Mouse (Mus musculus) lung, adult 2 months (tissue): ENCODE results near the gene Lefty1. TPM values are rescaled to one million over a fixed set of nuclear protein-coding genes. Genes with fewer than 3 reads are reported as not detected.
"Not testable (repeated sequence)": the region's sequence is repeated elsewhere in the genome, so short reads cannot be mapped to it uniquely, and the experiment has no call there.

Source experiments
- DNase-seq: peaks from one replicate; pipeline ENCODE4 v3.0.0; 2022
- H3K4me1 ChIP-seq: fragments of 200-500 bp; 2 replicates; pipeline ENCODE4 v1.6.1; 2011; ENCODE audit warnings: low read length; ENCODE audit not compliant: control insufficient read depth, insufficient read depth
- H3K4me3 ChIP-seq: fragments of 200-500 bp; replicated peaks from 2 replicates; pipeline ENCODE3; 2011; ENCODE audit warnings: low read depth, mild to moderate bottlenecking, control low read depth, low read length; ENCODE audit errors: extremely low read depth
- CTCF ChIP-seq: fragments of 200-500 bp; IDR thresholded peaks from 2 replicates; pipeline ENCODE4 v1.5.1; 2011; ENCODE audit warnings: mild to moderate bottlenecking, low read length, control low read depth; ENCODE audit not compliant: insufficient read depth
- POLR2A ChIP-seq: fragments of 200-500 bp; IDR thresholded peaks from 2 replicates; pipeline ENCODE4 v1.6.1; 2011; ENCODE audit warnings: low read depth, mild to moderate bottlenecking, control low read depth, low read length, borderline replicate concordance; ENCODE audit errors: extremely low read depth
- WGBS: fragments of 180-500 bp; shearing (Covaris S2); methylation state at CpG from one replicate; pipeline ENCODE4 v1.1.7; 2018; 5-methylcytosine and 5-hydroxymethylcytosine counted together
- polyA plus RNA-seq: library from polyadenylated mRNA; depleted of rRNA; stranded (reverse); fragments of >200 nt; gene quantifications from 2 replicates; pipeline ENCODE4 v1.2.3, GENCODE M21; 2012

The Lefty1 gene
- polyA plus RNA-seq, 1 experiment = 11.4 TPM

DNA sequence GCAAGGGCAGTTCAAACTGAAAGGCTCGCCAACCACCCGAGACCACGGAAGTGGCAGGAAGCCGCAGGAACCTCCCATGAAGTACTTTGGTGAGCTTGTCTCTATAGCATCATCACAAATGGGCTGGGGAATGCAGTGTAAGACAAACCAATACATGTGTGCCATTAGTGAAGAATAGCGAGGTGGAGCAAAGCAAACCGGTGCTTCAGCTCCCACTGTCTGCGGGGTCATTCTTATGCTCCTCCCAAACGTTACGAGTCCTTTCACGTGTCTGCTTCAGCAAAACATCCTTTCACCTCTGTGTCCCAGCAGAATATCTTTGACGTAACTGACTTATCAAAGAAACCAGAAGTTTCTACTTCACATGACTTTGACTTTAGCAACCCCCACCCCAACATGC is 18.4 kb upstream of the Lefty1 start:
- 81% methylated on average over 11 of the region's 11 CpGs for WGBS
- TF ChIP-seq POLR2A = no peak
- no peak for TF ChIP-seq CTCF
- H3K4me1 ChIP-seq = no peaks in the 10 kb centered on the region
- no peak for DNase-seq
- H3K4me3 ChIP-seq = no peak overlapping the region

DNA sequence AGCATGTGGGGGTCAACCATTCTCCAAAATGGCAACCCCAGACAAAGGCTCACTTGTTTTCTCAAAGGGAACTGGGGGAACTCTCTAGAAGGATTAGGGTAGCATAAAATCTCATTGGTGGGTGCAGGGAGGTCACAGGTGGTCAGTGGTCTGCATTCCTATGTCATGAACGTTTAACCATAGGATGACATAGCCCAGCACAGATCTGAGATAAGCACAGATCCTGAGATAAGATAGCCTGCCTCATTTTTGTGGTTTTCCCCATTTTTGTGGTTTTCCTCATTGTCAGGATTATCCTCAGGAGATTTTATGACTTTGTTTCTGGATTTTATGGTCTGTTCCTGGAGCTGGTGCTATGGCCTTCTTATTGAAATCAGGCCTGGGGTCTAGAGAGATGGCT is 17.8 kb upstream of the Lefty1 start:
- Histone ChIP-seq H3K4me1 (no peaks in the 10 kb centered on the region), H3K4me3 (no peak overlapping the region)
- no peak for DNase-seq
- 19% methylated on average over 1 of the region's 1 CpGs for WGBS
- TF ChIP-seq POLR2A (no peak), CTCF (no peak)

DNA sequence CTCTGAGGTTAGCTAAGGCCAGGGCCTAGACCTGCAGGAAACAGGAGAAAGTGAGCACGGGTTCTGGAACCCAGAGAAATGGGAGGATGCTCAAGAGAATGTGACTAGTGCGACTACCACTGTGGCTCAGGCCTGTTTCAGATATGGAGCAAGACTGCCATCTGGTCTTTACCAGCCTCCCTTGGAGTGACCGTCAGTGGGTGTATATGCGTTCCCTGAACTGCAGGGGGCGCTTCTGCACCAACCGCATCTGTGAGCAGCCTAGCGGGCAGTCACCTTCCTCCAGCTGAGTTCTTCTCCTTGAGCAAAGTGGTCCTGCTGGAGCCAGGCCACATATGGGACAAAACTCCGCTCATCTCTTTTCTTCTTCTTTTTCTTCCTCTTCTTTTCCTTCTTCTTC is 15.1 kb upstream of the Lefty1 start:
- Histone ChIP-seq H3K4me1 (no peaks in the 10 kb centered on the region), H3K4me3 (no peak overlapping the region)
- DNase-seq = peak; percentile 35
- TF ChIP-seq POLR2A = no peak
- TF ChIP-seq CTCF = peak; percentile 74
- 40% methylated on average over 8 of the region's 8 CpGs for WGBS

DNA sequence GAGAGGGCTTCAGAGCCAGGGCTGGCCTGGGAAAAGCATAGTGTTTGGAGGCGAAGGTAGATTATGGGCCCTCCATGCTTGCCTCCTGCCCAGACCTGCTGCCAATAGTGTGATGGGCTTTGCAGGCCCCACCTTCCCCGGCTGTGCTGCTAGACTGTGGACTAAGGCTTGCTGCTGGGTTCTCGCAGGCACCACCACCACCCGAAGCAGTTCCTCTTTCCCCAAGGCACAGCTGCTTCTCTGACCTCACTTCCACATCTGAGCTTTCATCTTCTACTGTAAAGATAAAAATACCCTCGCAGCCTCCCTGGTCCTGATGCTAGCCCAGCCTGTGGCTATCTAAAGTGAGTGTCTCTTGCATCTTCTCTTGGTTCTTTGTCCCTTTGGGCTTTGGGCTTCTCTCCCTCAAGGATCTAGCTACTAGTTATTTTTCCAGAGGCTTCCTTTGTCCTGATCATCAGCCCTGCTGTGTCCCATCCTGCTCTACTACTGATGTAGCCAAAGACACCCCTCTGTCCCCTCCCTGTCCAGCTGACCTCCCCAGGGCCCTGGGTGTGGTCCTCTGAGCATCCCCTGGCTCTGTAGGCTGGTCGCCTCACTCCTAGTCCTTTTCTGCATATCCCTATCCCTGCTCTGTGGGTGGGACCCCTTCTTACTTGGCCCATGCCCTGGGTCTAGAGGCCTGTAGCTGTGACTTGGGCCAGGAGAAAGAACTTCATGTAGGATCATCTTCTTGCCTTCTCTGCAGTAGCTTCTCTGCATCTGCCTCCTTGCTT is 12.4 kb upstream of the Lefty1 start:
- DNase-seq = no peak
- Histone ChIP-seq H3K4me3 (no peak overlapping the region), H3K4me1 (no peaks in the 10 kb centered on the region)
- TF ChIP-seq CTCF (no peak), POLR2A (no peak)
- WGBS = 70% methylated on average over 6 of the region's 6 CpGs

DNA sequence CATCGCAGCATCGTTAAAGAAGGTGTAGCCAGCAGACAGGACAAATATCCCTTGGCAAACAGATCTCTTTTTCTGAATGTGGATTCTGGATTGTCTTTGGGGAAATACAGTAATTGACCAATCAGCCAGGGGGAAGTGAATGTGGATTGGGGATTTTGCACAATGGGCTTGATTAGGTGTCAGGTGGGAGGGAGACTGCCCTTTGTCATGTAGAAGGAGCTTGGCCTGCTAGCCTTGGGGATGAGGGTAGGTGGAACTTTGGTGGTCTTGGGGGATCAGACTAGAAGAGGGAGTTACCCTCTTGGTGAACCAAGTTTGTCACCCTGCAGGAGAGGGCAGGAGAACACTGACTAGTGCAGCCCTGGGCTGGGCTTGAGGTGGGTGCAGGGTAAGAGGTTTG is 10.1 kb upstream of the Lefty1 start:
- TF ChIP-seq POLR2A (no peak), CTCF (no peak)
- 63% methylated on average over 2 of the region's 2 CpGs for WGBS
- no peak overlapping the region for H3K4me3 ChIP-seq
- no peak for DNase-seq
- no peaks in the 10 kb centered on the region for H3K4me1 ChIP-seq

DNA sequence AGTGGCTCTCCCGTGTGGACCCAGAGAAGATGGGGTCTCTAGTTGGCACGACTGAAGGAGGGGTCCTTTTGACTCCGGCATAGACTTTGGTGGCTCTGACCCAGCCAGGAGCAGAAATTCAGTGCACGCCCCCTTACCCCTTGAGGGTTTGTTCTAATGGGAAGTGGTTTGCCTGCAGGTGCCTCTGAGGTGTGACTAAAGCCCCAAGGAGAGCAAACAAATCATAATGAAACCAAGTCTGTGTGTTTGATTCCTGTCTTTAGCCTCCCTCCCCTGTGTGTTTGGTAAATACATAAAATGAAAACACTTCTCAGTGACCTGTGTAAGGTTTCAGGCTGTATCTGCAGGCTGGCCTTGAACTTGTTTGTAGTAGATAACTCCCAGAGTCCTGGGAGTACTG is 8.5 kb upstream of the Lefty1 start:
- no peak for DNase-seq
- no peak for TF ChIP-seq POLR2A
- TF ChIP-seq CTCF = no peak
- no peak overlapping the region for H3K4me3 ChIP-seq
- no peaks in the 10 kb centered on the region for H3K4me1 ChIP-seq
- WGBS = 54% methylated on average over 4 of the region's 4 CpGs

DNA sequence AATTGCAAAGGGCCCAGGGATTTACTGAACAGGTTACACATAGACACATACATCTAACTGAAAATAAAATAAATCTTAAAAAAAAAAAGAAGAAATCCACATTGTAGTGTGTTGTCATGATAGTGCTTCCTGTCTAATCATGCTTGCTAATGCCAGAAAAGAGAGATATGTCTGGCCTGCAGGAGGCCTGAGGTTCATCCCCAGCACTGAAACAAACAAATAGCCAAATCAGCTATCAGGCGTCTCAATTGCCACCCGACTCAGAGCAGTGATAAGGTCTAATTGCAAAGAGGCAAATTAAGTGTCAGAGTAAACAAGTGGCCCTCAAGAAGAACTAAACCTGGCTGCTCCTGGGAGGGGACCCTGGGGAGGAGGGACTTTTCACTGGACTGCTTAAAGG is 5.2 kb upstream of the Lefty1 start:
- no peak for TF ChIP-seq POLR2A
- TF ChIP-seq CTCF = no peak
- no peak for DNase-seq
- 47% methylated on average over 2 of the region's 2 CpGs for WGBS
- H3K4me3 ChIP-seq = no peak overlapping the region
- H3K4me1 ChIP-seq = no peaks in the 10 kb centered on the region

DNA sequence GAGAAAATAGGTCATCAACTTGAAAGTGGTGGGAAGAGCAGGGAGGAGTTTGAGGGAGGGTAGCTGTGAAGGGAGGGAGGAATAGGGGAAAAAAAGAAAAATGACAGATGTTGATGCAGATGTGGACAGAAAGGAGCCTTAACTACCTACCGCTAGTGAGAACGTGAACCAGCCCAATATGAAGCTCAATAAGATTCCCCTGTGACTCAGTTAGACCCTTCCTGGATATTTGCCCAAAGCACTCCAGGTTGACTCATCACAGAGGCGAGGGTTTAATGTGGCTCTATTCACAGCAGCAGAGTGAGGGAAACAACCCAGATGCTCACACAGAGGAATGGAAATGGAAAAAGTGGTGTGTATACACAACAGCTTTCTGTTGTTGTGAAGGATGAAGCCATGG is 3.7 kb upstream of the Lefty1 start:
- DNase-seq = no peak
- H3K4me3 ChIP-seq = no peak overlapping the region
- no peak for TF ChIP-seq POLR2A
- no peak for TF ChIP-seq CTCF
- 66% methylated on average over 3 of the region's 3 CpGs for WGBS
- no peaks in the 10 kb centered on the region for H3K4me1 ChIP-seq

DNA sequence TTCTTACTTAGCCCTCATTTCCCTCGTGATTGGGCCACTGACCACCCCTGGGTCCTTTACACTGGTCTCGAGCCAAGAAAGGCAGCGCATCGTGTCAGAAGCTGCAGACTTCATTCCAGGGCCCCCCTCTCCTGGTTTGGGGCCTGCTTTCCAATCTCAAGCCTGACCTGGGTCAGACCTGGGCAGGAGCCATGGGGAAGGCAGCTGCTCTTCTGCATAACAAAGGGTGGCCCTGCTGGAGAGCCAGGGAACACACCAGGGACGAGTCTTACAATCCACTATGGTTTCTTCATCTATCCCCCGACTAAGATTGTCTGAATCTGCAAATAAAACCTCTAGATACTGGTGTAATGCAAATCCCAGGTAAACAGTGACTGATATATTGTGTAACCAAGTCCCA is 1.2 kb upstream of the Lefty1 start:
- no peaks in the 10 kb centered on the region for H3K4me1 ChIP-seq
- TF ChIP-seq CTCF (no peak), POLR2A (no peak)
- DNase-seq = no peak
- 58% methylated on average over 6 of the region's 6 CpGs for WGBS
- H3K4me3 ChIP-seq = no peak overlapping the region

DNA sequence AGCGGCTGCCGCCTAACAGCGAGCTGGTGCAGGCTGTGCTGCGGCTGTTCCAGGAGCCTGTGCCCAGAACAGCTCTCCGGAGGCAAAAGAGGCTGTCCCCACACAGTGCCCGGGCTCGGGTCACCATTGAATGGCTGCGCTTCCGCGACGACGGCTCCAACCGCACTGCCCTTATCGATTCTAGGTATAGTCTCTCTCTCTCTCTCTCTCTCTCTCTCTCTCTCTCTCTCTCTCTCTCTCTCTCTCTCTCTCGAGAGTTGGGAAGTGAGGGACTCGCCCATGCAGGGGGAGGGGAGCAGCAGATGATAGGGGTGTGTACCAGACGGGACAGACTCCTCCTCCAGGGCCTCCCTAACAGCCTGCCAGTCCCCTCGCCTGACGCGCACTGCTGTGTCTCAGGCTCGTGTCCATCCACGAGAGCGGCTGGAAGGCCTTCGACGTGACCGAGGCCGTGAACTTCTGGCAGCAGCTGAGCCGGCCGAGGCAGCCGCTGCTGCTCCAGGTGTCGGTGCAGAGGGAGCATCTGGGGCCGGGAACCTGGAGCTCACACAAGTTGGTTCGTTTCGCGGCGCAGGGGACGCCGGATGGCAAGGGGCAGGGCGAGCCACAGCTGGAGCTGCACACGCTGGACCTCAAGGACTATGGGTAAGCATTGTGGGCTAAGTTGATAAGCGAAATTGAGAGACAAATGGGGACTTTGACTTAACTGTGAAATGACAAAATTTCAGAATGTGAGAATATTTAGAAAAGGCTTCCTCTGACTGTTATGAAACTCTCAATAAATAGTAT is 2.0 kb downstream of the Lefty1 start:
- DNase-seq, H3K4me1 ChIP-seq: not testable (repeated sequence)
- WGBS = 7% methylated on average over 41 of the region's 41 CpGs
- peak overlapping the region; percentile 52 for H3K4me3 ChIP-seq

DNA sequence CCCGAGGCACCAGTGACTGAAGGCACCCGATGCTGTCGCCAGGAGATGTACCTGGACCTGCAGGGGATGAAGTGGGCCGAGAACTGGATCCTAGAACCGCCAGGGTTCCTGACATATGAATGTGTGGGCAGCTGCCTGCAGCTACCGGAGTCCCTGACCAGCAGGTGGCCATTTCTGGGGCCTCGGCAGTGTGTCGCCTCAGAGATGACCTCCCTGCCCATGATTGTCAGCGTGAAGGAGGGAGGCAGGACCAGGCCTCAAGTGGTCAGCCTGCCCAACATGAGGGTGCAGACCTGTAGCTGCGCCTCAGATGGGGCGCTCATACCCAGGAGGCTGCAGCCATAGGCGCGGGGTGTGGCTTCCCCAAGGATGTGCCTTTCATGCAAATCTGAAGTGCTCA is 2.8 kb downstream of the Lefty1 start:
- H3K4me1 ChIP-seq, DNase-seq, H3K4me3 ChIP-seq: not testable (repeated sequence)
- 88% methylated on average over 13 of the region's 13 CpGs for WGBS

DNA sequence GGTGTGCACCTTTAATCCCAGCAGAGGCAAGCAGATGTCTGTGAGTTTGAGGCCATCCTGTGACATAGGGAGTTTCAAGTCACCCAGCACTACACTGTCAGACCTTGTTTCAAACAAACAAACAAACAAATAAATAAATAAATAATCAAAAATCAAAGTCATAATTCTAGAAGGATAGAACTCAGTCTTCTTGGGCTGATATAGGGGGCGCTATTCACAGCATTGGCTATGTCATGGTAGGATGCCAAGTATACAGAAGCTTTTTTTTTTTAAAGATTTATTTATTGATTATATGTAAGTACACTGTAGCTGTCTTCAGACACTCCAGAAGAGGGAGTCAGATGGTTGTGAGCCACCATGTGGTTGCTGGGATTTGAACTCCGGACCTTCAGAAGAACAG is 4.0 kb downstream of the Lefty1 start:
- H3K4me1 ChIP-seq = peaks cover 13% of the 10 kb centered on the region
- not testable (repeated sequence) for H3K4me3 ChIP-seq, DNase-seq
- 84% methylated on average over 2 of the region's 2 CpGs for WGBS
